Mouse (Mus musculus): ENCODE results near the gene Cyp2u1. TPM values are rescaled to one million over a fixed set of nuclear protein-coding genes. Genes with fewer than 3 reads are reported as not detected.

Cyp2u1 gene
- total RNA-seq (2014; rRNA removed; ENCODE audit: low replicate concordance) (18.4 and 47.2 TPM in 2 replicates), polyA plus RNA-seq (2015; fragmentation: Nextera tagmentation; extraction: Ambion mirVana) (20.0 and 21.4 TPM in 2 replicates)

DNA sequence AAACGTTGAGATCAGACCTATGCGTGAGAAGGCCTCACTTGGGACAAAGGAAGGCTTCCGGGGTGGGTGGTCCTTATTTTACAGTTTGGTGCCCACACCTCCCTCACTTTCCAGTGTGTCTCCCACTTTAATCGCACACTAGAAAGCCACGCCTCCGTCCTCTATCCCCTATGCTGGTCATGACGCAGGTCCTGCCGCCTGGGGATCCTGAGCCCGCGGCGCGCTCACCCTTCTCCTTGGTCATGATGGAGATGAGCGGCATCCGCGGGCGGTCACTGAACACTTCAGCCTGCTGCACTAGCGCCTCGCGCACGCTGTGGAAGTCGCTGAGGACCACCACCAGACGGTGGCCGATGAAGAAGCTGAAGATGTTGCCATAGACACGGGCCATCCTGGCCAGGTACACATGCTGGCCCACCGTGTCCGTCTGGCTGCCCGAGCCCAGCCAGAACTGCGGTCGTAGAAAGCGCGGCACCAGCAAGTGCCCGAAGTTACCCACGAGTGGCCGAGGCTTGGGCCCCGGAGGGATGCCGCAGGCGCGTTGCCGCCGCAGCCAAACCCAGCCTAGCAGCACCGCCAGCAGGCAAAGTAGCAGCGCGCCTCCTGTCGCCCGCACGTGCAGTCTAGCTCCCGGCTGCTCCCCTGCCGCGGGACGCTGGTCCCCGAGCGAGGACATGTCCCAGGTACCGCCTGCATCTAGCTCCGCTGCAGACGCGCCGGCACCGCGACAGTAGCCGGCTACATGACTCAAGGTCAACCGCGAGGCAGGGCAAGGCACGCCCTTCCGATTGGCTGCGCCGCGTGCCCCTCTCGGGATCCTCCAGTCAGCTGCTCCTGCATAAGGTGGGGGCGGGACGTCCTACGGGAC is at the start of gene Cyp2u1:
Cyp2u1 (minus strand) TSS at position 776 of the 868 bp plus-strand sequence.
- peak within 1 kb of the TSS; percentile 93 for H3K4me2 ChIP-seq (ENCODE audit: low read depth, low read length)
- WGBS = under 1% methylated on average over 71 of the region's 71 CpGs
- H3K27me3 ChIP-seq (ENCODE audit: control insufficient read depth, insufficient read depth, low read length) = no peaks in the 10 kb centered on the region
- TF ChIP-seq CTCF (IDR thresholded peaks at IDR 0.05; ENCODE audit: low read depth) = 0 out of 2 replicates have a peak, but pooled peaks have one; percentile 7
- TF ChIP-seq EP300 (IDR thresholded peaks at IDR 0.05; ENCODE audit: low read depth) = no peak
- peaks cover 5% of the 10 kb centered on the region; the same call in 1 of the 2 replicates for H3K36me3 ChIP-seq (replicated peaks; ENCODE audit: control insufficient read depth, insufficient read depth, low read length)
- peak within 1 kb of the TSS; percentile 78 for H3K27ac ChIP-seq (ENCODE audit: low read depth)
- peak; percentile 89 for DNase-seq (ENCODE audit: low spot score)
- H3K4me1 ChIP-seq (ENCODE audit: control insufficient read depth, insufficient read depth) = 0 out of 2 replicates have a peak, but pooled peaks cover 4% of the 10 kb centered on the region
- ATAC-seq (ENCODE audit: insufficient read depth, low read depth) = peak; percentile 98
- peak within 1 kb of the TSS; percentile 73 for H3K4me3 ChIP-seq (ENCODE audit: low read depth, low read length)
- no peaks in the 10 kb centered on the region for H3K9me3 ChIP-seq (replicated peaks; ENCODE audit: control insufficient read depth, low read length)
- H3K9ac ChIP-seq (replicated peaks; ENCODE audit: low read depth, low read length) = peak within 1 kb of the TSS; percentile 56

- Histone ChIP-seq H3K9ac (replicated peaks; ENCODE audit: low read depth, low read length) (no peak overlapping the region), H3K4me2 (ENCODE audit: low read depth, low read length) (no peak overlapping the region), H3K27ac (ENCODE audit: low read depth) (no peak overlapping the region), H3K36me3 (replicated peaks; ENCODE audit: control insufficient read depth, insufficient read depth, low read length) (no peaks in the 10 kb centered on the region), H3K4me1 (ENCODE audit: control insufficient read depth, insufficient read depth) (no peaks in the 10 kb centered on the region), H3K9me3 (replicated peaks; ENCODE audit: control insufficient read depth, low read length) (no peaks in the 10 kb centered on the region), H3K27me3 (ENCODE audit: control insufficient read depth, insufficient read depth, low read length) (no peaks in the 10 kb centered on the region), H3K4me3 (ENCODE audit: low read depth, low read length) (no peak overlapping the region)
- no peak for ATAC-seq (ENCODE audit: insufficient read depth, low read depth)
- TF ChIP-seq EP300 (IDR thresholded peaks at IDR 0.05; ENCODE audit: low read depth) (no peak), CTCF (IDR thresholded peaks at IDR 0.05; ENCODE audit: low read depth) (no peak)
- WGBS = 83% methylated on average over 7 of the region's 7 CpGs
- DNase-seq (ENCODE audit: low spot score) = no peak
Observed at GRCm38 (mm10) chr3:131350539-131350938, 47.5 kb upstream of the Cyp2u1 start.

DNA sequence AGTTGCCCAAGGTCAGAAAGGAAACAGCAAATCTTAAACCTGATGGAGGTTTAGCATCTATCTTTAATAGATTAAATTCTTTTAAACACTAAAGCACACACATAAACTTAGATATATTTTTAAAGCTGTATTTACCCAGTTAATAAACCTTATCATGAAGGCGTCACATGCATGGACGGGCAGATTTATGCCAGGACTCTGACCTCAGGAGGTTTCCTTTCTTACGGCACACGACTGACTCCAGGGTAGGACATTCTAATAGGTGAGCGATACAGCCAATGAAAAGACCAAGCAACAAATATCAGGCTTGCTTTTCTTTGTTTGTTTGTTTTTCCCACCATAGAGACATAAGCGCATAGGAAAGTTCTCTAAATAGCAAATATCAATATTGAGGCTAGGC is 46.0 kb upstream of the Cyp2u1 start:
- H3K27ac ChIP-seq (ENCODE audit: low read depth) = no peak overlapping the region
- H3K27me3 ChIP-seq (ENCODE audit: control insufficient read depth, insufficient read depth, low read length) = no peaks in the 10 kb centered on the region
- 73% methylated on average over 6 of the region's 6 CpGs for WGBS
- H3K9ac ChIP-seq (replicated peaks; ENCODE audit: low read depth, low read length) = no peak overlapping the region
- no peaks in the 10 kb centered on the region for H3K4me1 ChIP-seq (ENCODE audit: control insufficient read depth, insufficient read depth)
- TF ChIP-seq CTCF (IDR thresholded peaks at IDR 0.05; ENCODE audit: low read depth) = no peak
- TF ChIP-seq EP300 (IDR thresholded peaks at IDR 0.05; ENCODE audit: low read depth) = no peak
- no peak for DNase-seq (ENCODE audit: low spot score)
- no peak overlapping the region for H3K4me3 ChIP-seq (ENCODE audit: low read depth, low read length)
- no peak for ATAC-seq (ENCODE audit: insufficient read depth, low read depth)
- H3K9me3 ChIP-seq (replicated peaks; ENCODE audit: control insufficient read depth, low read length) = no peaks in the 10 kb centered on the region
- no peak overlapping the region for H3K4me2 ChIP-seq (ENCODE audit: low read depth, low read length)
- H3K36me3 ChIP-seq (replicated peaks; ENCODE audit: control insufficient read depth, insufficient read depth, low read length) = no peaks in the 10 kb centered on the region

GRCm38 (mm10) chr3:131348579-131348950 is 45.5 kb upstream of the Cyp2u1 start:
- Histone ChIP-seq H3K27ac (ENCODE audit: low read depth) (no peak overlapping the region), H3K9me3 (replicated peaks; ENCODE audit: control insufficient read depth, low read length) (no peaks in the 10 kb centered on the region), H3K4me3 (ENCODE audit: low read depth, low read length) (no peak overlapping the region), H3K4me2 (ENCODE audit: low read depth, low read length) (no peak overlapping the region), H3K27me3 (ENCODE audit: control insufficient read depth, insufficient read depth, low read length) (no peaks in the 10 kb centered on the region), H3K36me3 (replicated peaks; ENCODE audit: control insufficient read depth, insufficient read depth, low read length) (no peaks in the 10 kb centered on the region), H3K9ac (replicated peaks; ENCODE audit: low read depth, low read length) (no peak overlapping the region), H3K4me1 (ENCODE audit: control insufficient read depth, insufficient read depth) (no peaks in the 10 kb centered on the region)
- no peak for TF ChIP-seq EP300 (IDR thresholded peaks at IDR 0.05; ENCODE audit: low read depth)
- TF ChIP-seq CTCF (IDR thresholded peaks at IDR 0.05; ENCODE audit: low read depth) = no peak
- ATAC-seq (ENCODE audit: insufficient read depth, low read depth) (no peak), DNase-seq (ENCODE audit: low spot score) (no peak)
- WGBS = 78% methylated on average over 3 of the region's 3 CpGs

GRCm38 (mm10) chr3:131347831-131348578 is 45.0 kb upstream of the Cyp2u1 start:
- no peak overlapping the region for H3K9ac ChIP-seq (replicated peaks; ENCODE audit: low read depth, low read length)
- WGBS = 60% methylated on average over 6 of the region's 6 CpGs
- no peaks in the 10 kb centered on the region for H3K27me3 ChIP-seq (ENCODE audit: control insufficient read depth, insufficient read depth, low read length)
- H3K9me3 ChIP-seq (replicated peaks; ENCODE audit: control insufficient read depth, low read length) = no peaks in the 10 kb centered on the region
- H3K27ac ChIP-seq (ENCODE audit: low read depth) = no peak overlapping the region
- ATAC-seq (ENCODE audit: insufficient read depth, low read depth) (no peak), DNase-seq (ENCODE audit: low spot score) (no peak)
- TF ChIP-seq EP300 (IDR thresholded peaks at IDR 0.05; ENCODE audit: low read depth) (no peak), CTCF (IDR thresholded peaks at IDR 0.05; ENCODE audit: low read depth) (peak; percentile 55)
- H3K36me3 ChIP-seq (replicated peaks; ENCODE audit: control insufficient read depth, insufficient read depth, low read length) = no peaks in the 10 kb centered on the region
- H3K4me2 ChIP-seq (ENCODE audit: low read depth, low read length) = no peak overlapping the region
- H3K4me1 ChIP-seq (ENCODE audit: control insufficient read depth, insufficient read depth) = no peaks in the 10 kb centered on the region
- H3K4me3 ChIP-seq (ENCODE audit: low read depth, low read length) = no peak overlapping the region
